Mouse (Mus musculus): ENCODE data around the gene Uts2r. TPM values are rescaled to one million over a fixed set of nuclear protein-coding genes. Genes with fewer than 3 reads are reported as not detected.

Uts2r gene
- polyA plus RNA-seq, 2 experiments = not detected

DNA sequence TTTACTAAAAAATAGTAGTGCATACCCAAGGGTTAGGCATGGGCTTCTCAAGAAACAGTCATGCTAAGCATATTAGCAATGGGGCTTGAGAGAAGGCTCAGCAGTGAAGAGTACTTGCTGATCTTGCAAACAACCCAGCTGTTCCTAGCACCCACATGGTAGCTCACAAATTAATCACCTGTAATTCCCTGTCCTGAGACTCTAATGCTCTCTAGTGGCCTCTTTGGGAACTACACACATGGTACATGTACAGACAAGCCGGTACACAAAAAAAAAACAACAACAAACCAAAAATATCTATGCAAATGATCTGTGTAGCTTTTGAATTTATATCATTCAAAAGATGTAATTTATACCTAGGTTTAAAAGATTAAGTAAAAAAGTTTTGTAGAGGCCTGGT is 33.7 kb upstream of the Uts2r start:
- DNase-seq (ENCODE audit: low read depth in 3 of 3, low spot score in 3 of 3) (peak in 1 of 3 experiments; percentile 26), ATAC-seq (ENCODE audit: insufficient read depth) (no peak)
- Histone ChIP-seq H3K4me2 (ENCODE audit: low read depth) (no peak overlapping the region), H3K36me3 (replicated peaks; ENCODE audit: control insufficient read depth, insufficient read depth, low read depth) (no peaks in the 10 kb centered on the region), H3K9me3 (ENCODE audit: control insufficient read depth, low read length) (no peaks in the 10 kb centered on the region), H3K27me3 (ENCODE audit: control insufficient read depth, insufficient read depth, low read length) (no peaks in the 10 kb centered on the region), H3K4me3 (ENCODE audit: insufficient read depth in 1 of 2, low read depth in 2 of 2, low read length in 2 of 2) (no peak overlapping the region), H3K27ac (no peak overlapping the region), H3K9ac (replicated peaks) (no peak overlapping the region), H3K4me1 (replicated peaks; ENCODE audit: control insufficient read depth in 2 of 2, insufficient read depth in 2 of 2, low read length in 1 of 2) (peaks cover 6 to 8% of the 10 kb centered on the region in 2 experiments)
- WGBS (ENCODE audit: insufficient replicate concordance) = 62% methylated on average over 1 of the region's 1 CpGs
- no peak for TF ChIP-seq EP300 (IDR thresholded peaks at IDR 0.05; ENCODE audit: low read depth)
- peak; percentile 62 for TF ChIP-seq CTCF (IDR thresholded peaks at IDR 0.05; ENCODE audit: low read depth)

DNA sequence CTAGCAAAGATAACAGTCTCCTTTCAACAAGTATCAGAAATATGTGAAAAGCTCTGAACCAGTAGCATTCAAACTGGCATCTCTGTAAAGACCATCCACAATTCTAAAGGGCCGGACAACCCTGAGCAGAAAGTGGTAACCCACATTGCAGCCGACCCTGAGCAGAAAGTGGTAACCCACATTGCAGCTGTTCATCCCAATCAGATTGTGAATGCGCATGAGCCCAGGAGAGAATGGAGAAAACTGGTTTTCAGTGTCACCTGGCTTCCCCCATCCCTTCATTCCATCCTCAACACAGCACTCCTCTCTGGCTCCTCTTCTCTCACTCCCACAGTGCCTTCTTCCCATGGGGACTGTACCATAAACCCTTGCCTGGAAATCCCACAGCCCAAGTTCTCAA is 32.6 kb upstream of the Uts2r start:
- 57% methylated on average over 3 of the region's 3 CpGs for WGBS (ENCODE audit: insufficient replicate concordance)
- TF ChIP-seq EP300 (IDR thresholded peaks at IDR 0.05; ENCODE audit: low read depth) (no peak), CTCF (IDR thresholded peaks at IDR 0.05; ENCODE audit: low read depth) (no peak)
- ATAC-seq (ENCODE audit: insufficient read depth) = no peak

DNA sequence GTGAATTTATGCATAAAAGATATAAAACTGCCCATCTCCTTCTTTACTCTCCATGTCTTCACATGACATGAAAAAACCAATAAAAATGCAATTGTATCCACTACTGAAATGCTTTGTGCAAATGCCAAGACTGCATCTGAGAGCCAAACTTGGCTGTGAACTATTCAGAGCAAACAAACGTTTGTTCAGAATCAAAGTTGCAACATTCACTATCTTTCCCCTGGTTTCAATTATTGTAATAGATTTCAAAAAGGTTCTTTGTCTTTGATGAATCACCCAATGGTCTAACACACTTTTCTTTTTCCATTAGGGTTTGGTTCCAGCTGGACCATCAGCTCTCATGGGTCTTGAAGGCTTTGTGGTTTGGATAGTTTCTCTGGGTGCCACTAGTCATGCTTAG is 30.5 kb upstream of the Uts2r start:
- H3K4me2 ChIP-seq (ENCODE audit: low read depth) = no peak overlapping the region
- H3K9me3 ChIP-seq (ENCODE audit: control insufficient read depth, low read length) = no peaks in the 10 kb centered on the region
- 38% methylated on average over 1 of the region's 1 CpGs for WGBS (ENCODE audit: insufficient replicate concordance)
- no peak overlapping the region for H3K27ac ChIP-seq
- no peak for TF ChIP-seq EP300 (IDR thresholded peaks at IDR 0.05; ENCODE audit: low read depth)
- no peak for TF ChIP-seq CTCF (IDR thresholded peaks at IDR 0.05; ENCODE audit: low read depth)
- no peak overlapping the region for H3K9ac ChIP-seq (replicated peaks)
- no peak overlapping the region for H3K4me3 ChIP-seq (ENCODE audit: insufficient read depth in 1 of 2, low read depth in 2 of 2, low read length in 2 of 2)
- no peaks in the 10 kb centered on the region for H3K27me3 ChIP-seq (ENCODE audit: control insufficient read depth, insufficient read depth, low read length)
- no peaks in the 10 kb centered on the region for H3K36me3 ChIP-seq (replicated peaks; ENCODE audit: control insufficient read depth, insufficient read depth, low read depth)
- H3K4me1 ChIP-seq (replicated peaks; ENCODE audit: control insufficient read depth in 2 of 2, insufficient read depth in 2 of 2, low read length in 1 of 2) = peaks cover 5 to 6% of the 10 kb centered on the region in 2 experiments
- ATAC-seq (ENCODE audit: insufficient read depth) = no peak
- no peak for DNase-seq (ENCODE audit: low read depth in 3 of 3, low spot score in 3 of 3)

More for the DNA sequence above, 32.6 kb upstream of the Uts2r start:
- Histone ChIP-seq H3K27ac (no peak overlapping the region), H3K9me3 (ENCODE audit: control insufficient read depth, low read length) (no peaks in the 10 kb centered on the region), H3K27me3 (ENCODE audit: control insufficient read depth, insufficient read depth, low read length) (no peaks in the 10 kb centered on the region), H3K9ac (replicated peaks) (no peak overlapping the region), H3K4me2 (ENCODE audit: low read depth) (no peak overlapping the region), H3K36me3 (replicated peaks; ENCODE audit: control insufficient read depth, insufficient read depth, low read depth) (no peaks in the 10 kb centered on the region), H3K4me1 (replicated peaks; ENCODE audit: control insufficient read depth in 2 of 2, insufficient read depth in 2 of 2, low read length in 1 of 2) (peaks cover 6% of the 10 kb centered on the region in 2 experiments), H3K4me3 (ENCODE audit: insufficient read depth in 1 of 2, low read depth in 2 of 2, low read length in 2 of 2) (no peak overlapping the region)
- no peak for DNase-seq (ENCODE audit: low read depth in 3 of 3, low spot score in 3 of 3)

DNA sequence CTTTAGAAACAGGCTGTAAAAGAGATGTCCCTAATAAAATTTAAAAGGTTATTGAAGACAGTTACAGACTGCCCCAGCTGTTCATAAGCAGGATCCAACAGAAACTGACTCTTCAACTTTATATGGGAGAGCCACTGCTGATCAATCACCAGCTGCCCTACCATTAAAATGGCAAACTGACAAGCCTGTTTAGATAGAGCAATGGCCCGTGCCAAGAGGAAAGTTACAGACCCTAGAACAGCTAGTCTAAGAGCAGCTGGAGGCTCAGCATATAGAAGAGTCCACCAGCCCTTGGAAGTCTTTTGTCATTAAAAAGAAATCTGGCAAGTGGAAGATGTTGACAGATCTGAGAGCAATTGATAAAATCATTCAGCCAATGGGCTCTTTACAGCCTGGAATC is 25.5 kb upstream of the Uts2r start:
- Histone ChIP-seq H3K27me3 (ENCODE audit: control insufficient read depth, insufficient read depth, low read length) (no peaks in the 10 kb centered on the region), H3K4me2 (ENCODE audit: low read depth) (no peak overlapping the region), H3K27ac (no peak overlapping the region), H3K4me1 (replicated peaks; ENCODE audit: control insufficient read depth in 2 of 2, insufficient read depth in 2 of 2, low read length in 1 of 2) (peaks cover 0 to 4% of the 10 kb centered on the region in 2 experiments; a peak in 1 of 4 replicates), H3K9me3 (ENCODE audit: control insufficient read depth, low read length) (no peaks in the 10 kb centered on the region), H3K4me3 (ENCODE audit: insufficient read depth in 1 of 2, low read depth in 2 of 2, low read length in 2 of 2) (no peak overlapping the region), H3K36me3 (replicated peaks; ENCODE audit: control insufficient read depth, insufficient read depth, low read depth) (no peaks in the 10 kb centered on the region), H3K9ac (replicated peaks) (no peak overlapping the region)
- no peak for DNase-seq (ENCODE audit: low read depth in 3 of 3, low spot score in 3 of 3)
- WGBS (ENCODE audit: insufficient replicate concordance) = 42% methylated on average over 1 of the region's 1 CpGs
- ATAC-seq (ENCODE audit: insufficient read depth) = no peak
- TF ChIP-seq EP300 (IDR thresholded peaks at IDR 0.05; ENCODE audit: low read depth) = no peak
- TF ChIP-seq CTCF (IDR thresholded peaks at IDR 0.05; ENCODE audit: low read depth) = no peak

DNA sequence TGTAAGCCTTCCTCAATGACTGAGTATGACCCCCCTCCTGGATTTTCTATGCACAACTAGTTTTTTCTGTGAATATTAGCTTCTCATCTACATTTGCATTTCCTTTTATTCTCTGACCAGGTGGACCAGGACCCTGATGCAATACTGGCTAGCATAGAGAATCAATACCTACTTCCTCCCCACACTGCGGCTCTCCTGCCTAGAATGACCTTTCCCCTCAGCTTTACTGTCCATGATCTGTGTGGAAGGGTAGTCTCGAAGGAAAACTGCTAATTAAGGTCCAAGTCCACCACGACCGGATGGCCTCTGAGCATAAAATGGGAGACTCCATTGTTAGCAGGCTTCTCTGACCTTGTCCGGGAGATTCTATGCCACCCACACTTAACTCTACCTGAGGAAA is 22.4 kb upstream of the Uts2r start:
- Histone ChIP-seq H3K9ac (replicated peaks) (no peak overlapping the region), H3K36me3 (replicated peaks; ENCODE audit: control insufficient read depth, insufficient read depth, low read depth) (no peaks in the 10 kb centered on the region), H3K4me3 (ENCODE audit: insufficient read depth in 1 of 2, low read depth in 2 of 2, low read length in 2 of 2) (no peak overlapping the region), H3K27me3 (ENCODE audit: control insufficient read depth, insufficient read depth, low read length) (no peaks in the 10 kb centered on the region), H3K4me2 (ENCODE audit: low read depth) (no peak overlapping the region), H3K9me3 (ENCODE audit: control insufficient read depth, low read length) (no peaks in the 10 kb centered on the region), H3K4me1 (replicated peaks; ENCODE audit: control insufficient read depth in 2 of 2, insufficient read depth in 2 of 2, low read length in 1 of 2) (peaks cover 0 to 4% of the 10 kb centered on the region in 2 experiments; a peak in 2 of 4 replicates), H3K27ac (no peak overlapping the region)
- ATAC-seq (ENCODE audit: insufficient read depth) = no peak
- 58% methylated on average over 5 of the region's 5 CpGs for WGBS (ENCODE audit: insufficient replicate concordance)
- DNase-seq (ENCODE audit: low read depth in 3 of 3, low spot score in 3 of 3) = no peak
- TF ChIP-seq EP300 (IDR thresholded peaks at IDR 0.05; ENCODE audit: low read depth) (no peak), CTCF (IDR thresholded peaks at IDR 0.05; ENCODE audit: low read depth) (no peak)

Measured in liver, embryonic 14.5 days (tissue).